Mouse (Mus musculus) small intestine, adult 2 months (tissue): ENCODE measurements around the gene Pou3f1.

Experiments used
- CTCF ChIP-seq: fragments of 200-500 bp; IDR thresholded peaks from 2 replicates; pipeline ENCODE4 v1.5.1; 2012; ENCODE audit warnings: low read depth, mild to moderate bottlenecking, control low read depth, inconsistent platforms, low read length, moderate library complexity, mixed read lengths; ENCODE audit not compliant: insufficient replicate concordance, insufficient read length; ENCODE audit errors: extremely low read depth
- POLR2A ChIP-seq: fragments of 200-500 bp; IDR thresholded peaks from 2 replicates; pipeline ENCODE4 v1.6.1; 2012; ENCODE audit warnings: low read depth, mild to moderate bottlenecking, control low read depth, inconsistent platforms, low read length, moderate library complexity

GRCm38 (mm10) chr4:124685453-124685852 is 28.8 kb downstream of the Pou3f1 start:
- TF ChIP-seq POLR2A = no peak
- TF ChIP-seq CTCF = no peak
